Mouse (Mus musculus) CH12.LX (cell line): ENCODE measurements at regions not wholly inside any gene's neighbourhood (a gene's known extent, or its start where the extent isn't known, plus 50 kb on each side); places are given as distances from the start of the nearest gene placed in this dataset.

Experiments used
- DNase-seq: peaks from one replicate; pipeline ENCODE4 v3.0.0-alpha.2; 2013; ENCODE audit errors: extremely low read depth
- H3K27ac ChIP-seq: 2 replicates; pipeline ENCODE4 v1.5.1; 2012; ENCODE audit warnings: low read depth, mild to moderate bottlenecking, control low read depth, moderate library complexity; ENCODE audit not compliant: insufficient read depth
- H3K27me3 ChIP-seq: replicated peaks from 2 replicates; pipeline ENCODE3; 2012; ENCODE audit warnings: inconsistent platforms
- H3K36me3 ChIP-seq, 2 experiments: replicated peaks in 1 of 2; 2 replicates each; pipeline versions ENCODE3 to v1.6.1; 2012; ENCODE audit warnings: inconsistent platforms in 1 of 2, low read length in 1 of 2, mild to moderate bottlenecking in 1 of 2, mixed read lengths in 1 of 2, moderate library complexity in 1 of 2; ENCODE audit not compliant: control insufficient read depth in 1 of 2, insufficient read depth in 1 of 2
- H3K4me1 ChIP-seq, 2 experiments: 2 replicates each; pipeline ENCODE4 v1.6.1; 2012; ENCODE audit warnings: inconsistent platforms in 1 of 2, moderate library complexity in 1 of 2; ENCODE audit not compliant: insufficient read depth in 2 of 2, control insufficient read depth in 1 of 2
- H3K4me2 ChIP-seq: 2 replicates; pipeline ENCODE4 v1.6.1; 2012; ENCODE audit warnings: low read depth, mild to moderate bottlenecking, control low read depth; ENCODE audit not compliant: poor library complexity, insufficient read depth, severe bottlenecking
- H3K4me3 ChIP-seq, 3 experiments: fragments of 150-350 bp in 1 of 3; sonication (generic) in 1 of 3; replicated peaks in 1 of 3; 2 replicates each; pipeline versions ENCODE3 to v1.5.1; 2011 to 2012; ENCODE audit warnings: low read depth in 2 of 3, low read length in 2 of 3, mild to moderate bottlenecking in 2 of 3, moderate library complexity in 2 of 3, control low read depth in 1 of 3, improper control_type of control experiment in 1 of 3, inconsistent platforms in 1 of 3, mixed read lengths in 1 of 3; ENCODE audit not compliant: poor library complexity in 1 of 3
- H3K79me2 ChIP-seq: replicated peaks from 2 replicates; pipeline ENCODE4 v1.6.1; 2012; ENCODE audit warnings: mild to moderate bottlenecking, moderate library complexity; ENCODE audit not compliant: control insufficient read depth, poor library complexity, insufficient read depth, severe bottlenecking; ENCODE audit errors: extremely low read depth
- H3K9ac ChIP-seq: 2 replicates; pipeline ENCODE4 v1.6.1; 2012; ENCODE audit warnings: low read depth, mild to moderate bottlenecking, control low read depth, moderate library complexity; ENCODE audit not compliant: insufficient read depth
- H3K9me3 ChIP-seq: replicated peaks from 2 replicates; pipeline ENCODE3; 2012; ENCODE audit warnings: low read length, inconsistent platforms, mixed read lengths
- CHD2 ChIP-seq: IDR thresholded peaks from 2 replicates; pipeline ENCODE4 v1.6.1; 2011; ENCODE audit warnings: low read length, improper control_type of control experiment
- CTCF ChIP-seq, 2 experiments: IDR thresholded peaks in 1 of 2; conservative IDR thresholded peaks in 1 of 2; 2 replicates each; pipeline ENCODE4 v1.5.1; 2011 to 2012; ENCODE audit warnings: low read depth in 2 of 2, low read length in 2 of 2, improper control_type of control experiment in 1 of 2, inconsistent platforms in 1 of 2, mild to moderate bottlenecking in 1 of 2, moderate library complexity in 1 of 2
- EP300 ChIP-seq: IDR thresholded peaks from 2 replicates; pipeline ENCODE4 v1.6.1; 2011; ENCODE audit warnings: low read length, improper control_type of control experiment
- ETS1 ChIP-seq: conservative IDR thresholded peaks from 2 replicates; pipeline ENCODE4 v1.6.1; 2012; ENCODE audit warnings: low read depth, mild to moderate bottlenecking, inconsistent platforms, low read length, improper control_type of control experiment, moderate library complexity
- IRF4 ChIP-seq: IDR thresholded peaks from 2 replicates; pipeline ENCODE4 v1.6.1; 2014; ENCODE audit warnings: low read depth, mild to moderate bottlenecking, inconsistent platforms, low read length, improper control_type of control experiment
- JUND ChIP-seq: conservative IDR thresholded peaks from 2 replicates; pipeline ENCODE4 v1.6.1; 2011; ENCODE audit warnings: low read depth, low read length, improper control_type of control experiment
- KAT2A ChIP-seq: IDR thresholded peaks from 2 replicates; pipeline ENCODE4 v1.6.1; 2012; ENCODE audit warnings: low read length, improper control_type of control experiment, inconsistent platforms; ENCODE audit not compliant: insufficient replicate concordance
- MAFK ChIP-seq: IDR thresholded peaks from 2 replicates; pipeline ENCODE4 v1.6.1; 2011; ENCODE audit warnings: low read length, improper control_type of control experiment; ENCODE audit not compliant: insufficient replicate concordance
- MAX ChIP-seq: IDR thresholded peaks from 2 replicates; pipeline ENCODE4 v1.6.1; 2011; ENCODE audit warnings: low read length, improper control_type of control experiment
- MEF2A ChIP-seq: IDR thresholded peaks from 2 replicates; pipeline ENCODE4 v1.6.1; 2014; ENCODE audit warnings: low read depth, mild to moderate bottlenecking, inconsistent platforms, low read length, improper control_type of control experiment, borderline replicate concordance
- MXI1 ChIP-seq: IDR thresholded peaks from 2 replicates; pipeline ENCODE4 v1.6.1; 2011; ENCODE audit warnings: mild to moderate bottlenecking, low read depth, low read length, improper control_type of control experiment
- NRF1 ChIP-seq: IDR thresholded peaks from 2 replicates; pipeline ENCODE4 v1.6.1; 2014; ENCODE audit warnings: low read depth, mild to moderate bottlenecking, inconsistent platforms, low read length, improper control_type of control experiment, moderate library complexity
- RAD21 ChIP-seq: IDR thresholded peaks from 2 replicates; pipeline ENCODE4 v1.6.1; 2011; ENCODE audit warnings: low read depth, mild to moderate bottlenecking, low read length, improper control_type of control experiment, moderate library complexity
- SIN3A ChIP-seq: IDR thresholded peaks from 2 replicates; pipeline ENCODE4 v1.6.1; 2012; ENCODE audit warnings: low read length, improper control_type of control experiment, inconsistent platforms
- SMC3 ChIP-seq: IDR thresholded peaks from 2 replicates; pipeline ENCODE4 v1.6.1; 2011; ENCODE audit warnings: low read depth, low read length, improper control_type of control experiment
- TBP ChIP-seq: conservative IDR thresholded peaks from 2 replicates; pipeline ENCODE4 v1.6.1; 2011; ENCODE audit warnings: low read depth, low read length, improper control_type of control experiment
- UBTF ChIP-seq: IDR thresholded peaks from 2 replicates; pipeline ENCODE4 v1.6.1; 2012; ENCODE audit warnings: low read depth, mild to moderate bottlenecking, inconsistent platforms, low read length, improper control_type of control experiment, moderate library complexity
- USF2 ChIP-seq: conservative IDR thresholded peaks from 2 replicates; pipeline ENCODE4 v1.6.1; 2011; ENCODE audit warnings: low read depth, low read length, improper control_type of control experiment
- ZC3H11A ChIP-seq: IDR thresholded peaks from 2 replicates; pipeline ENCODE4 v1.6.1; 2012; ENCODE audit warnings: low read depth, mild to moderate bottlenecking, inconsistent platforms, low read length, improper control_type of control experiment
- ZMIZ1 ChIP-seq: IDR thresholded peaks from 2 replicates; pipeline ENCODE4 v1.6.1; 2012; ENCODE audit warnings: low read depth, mild to moderate bottlenecking, inconsistent platforms, low read length, improper control_type of control experiment
- dilution Hi-C: fragments of 300-500 bp; cut with MboI; formaldehyde crosslinking; loops from 2 replicates; pipeline ENCODE4 v1.14.3; 2020; ENCODE audit warnings: low sequenced_read_pairs; ENCODE audit not compliant: extremely low pct_unique_long_range_greater_than_20kb, extremely low pct_ligation_motif_present
- in situ Hi-C: fragments of 300-500 bp; cut with MboI; formaldehyde crosslinking; loops from 3 replicates; pipeline ENCODE4 v1.14.3; 2019; ENCODE audit warnings: low sequenced_read_pairs, low pct_ligation_motif_present, low pct_unique_long_range_greater_than_20kb, mixed read lengths

DNA sequence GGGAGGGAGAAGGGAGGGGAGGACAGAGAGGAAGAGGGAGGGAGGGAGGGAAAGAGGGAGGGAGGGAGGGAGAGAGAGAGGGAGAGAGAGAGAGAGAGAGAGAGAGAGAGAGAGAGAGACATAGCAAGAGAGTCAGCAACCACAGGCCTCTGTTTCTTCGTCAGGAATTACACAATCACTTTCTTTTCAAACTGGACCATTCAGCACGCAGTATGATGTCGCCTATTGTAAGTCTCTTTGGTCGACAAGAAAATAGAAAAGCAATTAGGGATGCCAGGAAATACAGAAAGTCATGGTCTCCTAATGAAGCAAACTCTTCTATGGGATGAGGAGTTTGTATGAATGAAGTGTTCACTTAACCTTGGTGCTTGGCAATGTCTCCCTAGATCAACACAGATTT is 73.1 kb downstream of the Tmem30b start:
- in situ Hi-C loops: no loop called here
- Histone ChIP-seq H3K9ac (no peak overlapping the region), H3K27me3 (no peaks in the 10 kb centered on the region), H3K27ac (no peak overlapping the region), H3K4me3 (no peak overlapping the region), H3K79me2 (no peaks in the 10 kb centered on the region), H3K4me1 (peaks cover 0 to 8% of the 10 kb centered on the region in 2 experiments; a peak in 2 of 4 replicates), H3K4me2 (no peak overlapping the region), H3K36me3 (no peaks in the 10 kb centered on the region), H3K9me3 (no peaks in the 10 kb centered on the region)
- DNase-seq: no peak
- TF ChIP-seq CTCF (conservative IDR thresholded peaks at IDR 0.05 in 1 of 2, IDR thresholded peaks at IDR 0.05 in 1 of 2; ENCODE audit: low read depth in 2 of 2, low read length in 2 of 2) (no peak), ETS1 (no peak), ZC3H11A (no peak), NRF1 (no peak), CHD2 (no peak), MAX (no peak)
- dilution Hi-C loops: no loop called here

DNA sequence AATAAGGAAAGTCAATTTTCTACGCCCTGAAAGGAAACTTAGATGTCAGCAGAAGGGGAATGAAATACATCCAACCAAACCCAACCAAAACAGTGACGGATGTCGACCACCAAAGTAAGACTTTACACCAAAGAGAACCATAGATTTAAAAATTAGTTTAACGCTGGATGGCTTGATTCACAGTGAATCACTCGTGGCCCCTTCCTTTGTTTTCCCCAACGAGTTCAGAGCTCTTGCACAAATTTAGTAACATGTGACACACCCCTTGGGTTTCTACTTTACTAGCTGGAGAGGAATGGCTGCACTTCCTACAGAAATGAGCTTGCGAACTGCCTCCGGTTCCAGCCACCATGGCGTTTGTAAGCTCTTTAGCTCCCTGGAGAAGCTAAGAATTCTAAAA is 74.2 kb downstream of the Tmem30b start:
- in situ Hi-C loops (no loop called here), dilution Hi-C loops (no loop called here)
- Histone ChIP-seq H3K79me2 (no peaks in the 10 kb centered on the region), H3K36me3 (no peaks in the 10 kb centered on the region), H3K27ac (no peak overlapping the region), H3K4me1 (peaks cover 0 to 8% of the 10 kb centered on the region in 2 experiments; a peak in 2 of 4 replicates), H3K9me3 (no peaks in the 10 kb centered on the region), H3K9ac (no peak overlapping the region), H3K4me2 (peak overlapping the region; percentile 11; the same call in 1 of the 2 replicates), H3K27me3 (no peaks in the 10 kb centered on the region), H3K4me3 (no peak overlapping the region)
- DNase-seq: no peak
- TF ChIP-seq CTCF (conservative IDR thresholded peaks at IDR 0.05 in 1 of 2, IDR thresholded peaks at IDR 0.05 in 1 of 2; ENCODE audit: low read depth in 2 of 2, low read length in 2 of 2) (no peak), TBP (no peak), USF2 (no peak), SIN3A (no peak), JUND (no peak), KAT2A (no peak), MXI1 (no peak), IRF4 (no peak), SMC3 (no peak), MAFK (no peak), MEF2A (no peak), UBTF (no peak), CHD2 (no peak), ZMIZ1 (no peak), EP300 (no peak), RAD21 (no peak), NRF1 (no peak), ZC3H11A (no peak)
